Mouse (Mus musculus): ENCODE measurements around the gene Dbx1. TPM values are rescaled to one million over a fixed set of nuclear protein-coding genes. Genes with fewer than 3 reads are reported as not detected.

Gene Dbx1
- polyA plus RNA-seq, 1 experiment from 2014 or later: not detected

DNA sequence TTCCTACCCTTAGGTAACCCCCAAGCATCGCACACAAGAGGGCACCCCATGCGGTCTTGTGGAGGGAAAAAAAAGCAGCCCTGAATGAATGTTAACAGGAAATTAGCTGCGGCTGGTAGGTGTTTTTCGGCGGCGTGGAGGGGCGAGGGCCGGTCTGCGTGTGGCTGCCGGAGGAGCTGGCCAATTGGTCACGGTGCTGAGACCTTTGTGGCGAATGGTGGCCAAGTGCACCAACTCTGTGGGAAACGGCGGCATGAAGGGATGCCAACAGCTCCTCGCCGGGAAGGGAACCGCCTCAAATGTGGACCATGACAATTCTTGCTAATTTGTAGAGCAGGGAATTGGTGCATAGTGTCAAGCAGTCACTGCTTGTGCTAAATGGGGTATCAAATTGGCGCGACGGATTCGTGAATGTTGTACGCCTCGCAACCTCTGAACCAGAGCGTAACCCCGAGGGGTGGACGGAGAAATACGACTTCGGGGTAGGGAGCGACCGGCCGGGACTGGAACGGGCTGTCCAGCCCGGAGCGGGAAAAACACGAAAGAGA is 1.5 kb downstream of the Dbx1 start:
- H3K4me2 ChIP-seq (replicated peaks; ENCODE audit: low read depth, low read length): no peak overlapping the region
- H3K27me3 ChIP-seq (ENCODE audit: control insufficient read depth, insufficient read depth, low read length): peaks cover 97% of the 10 kb centered on the region
- H3K4me3 ChIP-seq (ENCODE audit: low read length): 0 out of 2 replicates have a peak overlapping the region, but pooled peaks have one; percentile 0
- H3K9ac ChIP-seq (ENCODE audit: low read depth, low read length): no peak overlapping the region
- no peak overlapping the region for H3K27ac ChIP-seq (ENCODE audit: low read depth, low read length)
- no peak for ATAC-seq (ENCODE audit: low FRiP score, low TSS enrichment)
- peaks cover 5% of the 10 kb centered on the region; the same call in 1 of the 2 replicates for H3K4me1 ChIP-seq (ENCODE audit: control insufficient read depth, insufficient read depth, low read length)
- no peaks in the 10 kb centered on the region for H3K9me3 ChIP-seq (ENCODE audit: control insufficient read depth, low read length)
- WGBS: under 1% methylated on average over 35 of the region's 35 CpGs
- no peaks in the 10 kb centered on the region for H3K36me3 ChIP-seq (ENCODE audit: control insufficient read depth, insufficient read depth, low read length)

- no peaks in the 10 kb centered on the region for H3K9me3 ChIP-seq (ENCODE audit: control insufficient read depth, low read length)
- ATAC-seq (ENCODE audit: low FRiP score, low TSS enrichment): no peak
- H3K9ac ChIP-seq (ENCODE audit: low read depth, low read length): no peak overlapping the region
- H3K4me1 ChIP-seq (ENCODE audit: control insufficient read depth, insufficient read depth, low read length): peaks cover 5% of the 10 kb centered on the region; the same call in 1 of the 2 replicates
- under 1% methylated on average over 26 of the region's 26 CpGs for WGBS
- no peaks in the 10 kb centered on the region for H3K36me3 ChIP-seq (ENCODE audit: control insufficient read depth, insufficient read depth, low read length)
- H3K27ac ChIP-seq (ENCODE audit: low read depth, low read length): no peak overlapping the region
- H3K4me3 ChIP-seq (ENCODE audit: low read length): peak overlapping the region; percentile 35
- peak overlapping the region; percentile 38 for H3K4me2 ChIP-seq (replicated peaks; ENCODE audit: low read depth, low read length)
- peaks cover 91% of the 10 kb centered on the region for H3K27me3 ChIP-seq (ENCODE audit: control insufficient read depth, insufficient read depth, low read length)
These were observed 2.2 kb downstream of the Dbx1 start for GRCm38 (mm10) chr7:49634291-49635073.

DNA sequence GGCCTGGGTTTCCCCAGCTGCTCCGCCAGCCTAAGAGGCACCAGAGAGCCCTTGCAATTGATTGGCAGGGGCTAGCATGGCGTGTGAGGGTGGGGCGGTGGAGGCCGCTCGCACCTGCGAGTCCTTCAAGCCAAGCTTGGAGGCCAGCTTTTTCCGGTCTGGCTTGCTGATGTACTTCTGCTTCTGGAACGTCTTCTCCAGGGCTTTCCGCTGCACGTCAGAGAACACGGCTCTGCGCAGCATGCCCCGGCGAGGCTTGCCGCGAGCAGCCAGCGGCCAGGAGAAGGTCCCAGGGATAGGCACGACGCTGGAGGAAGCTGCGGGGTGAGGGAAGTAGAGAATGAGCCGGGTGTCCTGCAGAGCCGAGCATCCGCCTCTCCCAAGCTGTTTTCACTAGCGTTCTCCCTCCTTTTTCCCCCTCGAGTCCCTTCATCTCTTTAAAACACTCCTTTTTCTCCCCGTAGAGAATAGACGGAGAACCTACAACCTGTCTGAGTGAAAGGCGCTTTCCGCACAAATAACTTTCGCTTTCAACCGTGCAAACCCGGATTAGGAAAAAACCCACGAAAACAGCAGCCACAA is 3.2 kb downstream of the Dbx1 start:
- peaks cover 5% of the 10 kb centered on the region; the same call in 1 of the 2 replicates for H3K4me1 ChIP-seq (ENCODE audit: control insufficient read depth, insufficient read depth, low read length)
- no peaks in the 10 kb centered on the region for H3K9me3 ChIP-seq (ENCODE audit: control insufficient read depth, low read length)
- WGBS: under 1% methylated on average over 33 of the region's 33 CpGs
- H3K36me3 ChIP-seq (ENCODE audit: control insufficient read depth, insufficient read depth, low read length): no peaks in the 10 kb centered on the region
- ATAC-seq (ENCODE audit: low FRiP score, low TSS enrichment): peak; percentile 51; the same call in 1 of the 2 replicates
- H3K4me2 ChIP-seq (replicated peaks; ENCODE audit: low read depth, low read length): peak overlapping the region; percentile 38
- no peak overlapping the region for H3K9ac ChIP-seq (ENCODE audit: low read depth, low read length)
- H3K27ac ChIP-seq (ENCODE audit: low read depth, low read length): no peak overlapping the region
- H3K27me3 ChIP-seq (ENCODE audit: control insufficient read depth, insufficient read depth, low read length): peaks cover 88% of the 10 kb centered on the region
- peak overlapping the region; percentile 35 for H3K4me3 ChIP-seq (ENCODE audit: low read length)

GRCm38 (mm10) chr7:49632391-49632790 is 4.3 kb downstream of the Dbx1 start:
- Histone ChIP-seq H3K9ac (ENCODE audit: low read depth, low read length) (no peak overlapping the region), H3K4me2 (replicated peaks; ENCODE audit: low read depth, low read length) (peak overlapping the region; percentile 17; the same call in 1 of the 2 replicates), H3K4me1 (ENCODE audit: control insufficient read depth, insufficient read depth, low read length) (peaks cover 5% of the 10 kb centered on the region; the same call in 1 of the 2 replicates), H3K9me3 (ENCODE audit: control insufficient read depth, low read length) (no peaks in the 10 kb centered on the region), H3K36me3 (ENCODE audit: control insufficient read depth, insufficient read depth, low read length) (no peaks in the 10 kb centered on the region), H3K27me3 (ENCODE audit: control insufficient read depth, insufficient read depth, low read length) (peaks cover 83% of the 10 kb centered on the region), H3K27ac (ENCODE audit: low read depth, low read length) (no peak overlapping the region), H3K4me3 (ENCODE audit: low read length) (peak overlapping the region; percentile 19; the same call in 1 of the 2 replicates)
- 3% methylated on average over 24 of the region's 24 CpGs for WGBS
- ATAC-seq (ENCODE audit: low FRiP score, low TSS enrichment): no peak

DNA sequence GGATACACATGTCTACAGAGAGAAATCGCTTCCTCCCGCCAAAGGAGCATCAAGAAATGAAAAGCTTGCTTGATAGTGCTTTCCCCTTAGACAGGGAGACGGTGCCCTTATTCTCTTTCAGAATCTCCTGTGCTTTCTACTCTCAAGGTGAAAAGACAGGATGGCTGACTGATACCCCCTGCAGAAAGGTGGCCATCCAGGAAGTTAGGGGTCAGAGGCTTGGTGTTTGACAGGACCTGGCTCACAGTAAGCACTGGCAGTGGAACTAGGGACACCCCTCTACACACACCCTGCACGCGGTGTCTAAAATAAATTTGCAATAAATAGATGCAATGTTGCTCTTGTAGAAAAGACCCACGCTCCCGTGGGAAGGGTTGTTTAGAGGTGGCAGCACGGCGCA is 4.8 kb downstream of the Dbx1 start:
- H3K36me3 ChIP-seq (ENCODE audit: control insufficient read depth, insufficient read depth, low read length): no peaks in the 10 kb centered on the region
- no peak overlapping the region for H3K4me3 ChIP-seq (ENCODE audit: low read length)
- peaks cover 5% of the 10 kb centered on the region; the same call in 1 of the 2 replicates for H3K4me1 ChIP-seq (ENCODE audit: control insufficient read depth, insufficient read depth, low read length)
- peaks cover 83% of the 10 kb centered on the region for H3K27me3 ChIP-seq (ENCODE audit: control insufficient read depth, insufficient read depth, low read length)
- H3K9me3 ChIP-seq (ENCODE audit: control insufficient read depth, low read length): no peaks in the 10 kb centered on the region
- H3K27ac ChIP-seq (ENCODE audit: low read depth, low read length): no peak overlapping the region
- WGBS: 8% methylated on average over 9 of the region's 9 CpGs
- H3K4me2 ChIP-seq (replicated peaks; ENCODE audit: low read depth, low read length): no peak overlapping the region
- H3K9ac ChIP-seq (ENCODE audit: low read depth, low read length): no peak overlapping the region
- no peak for ATAC-seq (ENCODE audit: low FRiP score, low TSS enrichment)

GRCm38 (mm10) chr7:49620160-49620559 is 16.5 kb downstream of the Dbx1 start:
- H3K27ac ChIP-seq (ENCODE audit: low read depth, low read length): no peak overlapping the region
- no peaks in the 10 kb centered on the region for H3K4me1 ChIP-seq (ENCODE audit: control insufficient read depth, insufficient read depth, low read length)
- 86% methylated on average over 1 of the region's 1 CpGs for WGBS
- no peak overlapping the region for H3K9ac ChIP-seq (ENCODE audit: low read depth, low read length)
- no peak for ATAC-seq (ENCODE audit: low FRiP score, low TSS enrichment)
- H3K4me3 ChIP-seq (ENCODE audit: low read length): no peak overlapping the region
- no peaks in the 10 kb centered on the region for H3K9me3 ChIP-seq (ENCODE audit: control insufficient read depth, low read length)
- no peaks in the 10 kb centered on the region for H3K27me3 ChIP-seq (ENCODE audit: control insufficient read depth, insufficient read depth, low read length)
- H3K4me2 ChIP-seq (replicated peaks; ENCODE audit: low read depth, low read length): no peak overlapping the region
- H3K36me3 ChIP-seq (ENCODE audit: control insufficient read depth, insufficient read depth, low read length): no peaks in the 10 kb centered on the region

GRCm38 (mm10) chr7:49617087-49617486 is 19.6 kb downstream of the Dbx1 start:
- no peak overlapping the region for H3K9ac ChIP-seq (ENCODE audit: low read depth, low read length)
- H3K36me3 ChIP-seq (ENCODE audit: control insufficient read depth, insufficient read depth, low read length): no peaks in the 10 kb centered on the region
- no peak overlapping the region for H3K4me2 ChIP-seq (replicated peaks; ENCODE audit: low read depth, low read length)
- no peaks in the 10 kb centered on the region for H3K9me3 ChIP-seq (ENCODE audit: control insufficient read depth, low read length)
- H3K4me1 ChIP-seq (ENCODE audit: control insufficient read depth, insufficient read depth, low read length): no peaks in the 10 kb centered on the region
- H3K4me3 ChIP-seq (ENCODE audit: low read length): no peak overlapping the region
- no peak overlapping the region for H3K27ac ChIP-seq (ENCODE audit: low read depth, low read length)
- 68% methylated on average over 4 of the region's 4 CpGs for WGBS
- no peak for ATAC-seq (ENCODE audit: low FRiP score, low TSS enrichment)
- H3K27me3 ChIP-seq (ENCODE audit: control insufficient read depth, insufficient read depth, low read length): no peaks in the 10 kb centered on the region

DNA sequence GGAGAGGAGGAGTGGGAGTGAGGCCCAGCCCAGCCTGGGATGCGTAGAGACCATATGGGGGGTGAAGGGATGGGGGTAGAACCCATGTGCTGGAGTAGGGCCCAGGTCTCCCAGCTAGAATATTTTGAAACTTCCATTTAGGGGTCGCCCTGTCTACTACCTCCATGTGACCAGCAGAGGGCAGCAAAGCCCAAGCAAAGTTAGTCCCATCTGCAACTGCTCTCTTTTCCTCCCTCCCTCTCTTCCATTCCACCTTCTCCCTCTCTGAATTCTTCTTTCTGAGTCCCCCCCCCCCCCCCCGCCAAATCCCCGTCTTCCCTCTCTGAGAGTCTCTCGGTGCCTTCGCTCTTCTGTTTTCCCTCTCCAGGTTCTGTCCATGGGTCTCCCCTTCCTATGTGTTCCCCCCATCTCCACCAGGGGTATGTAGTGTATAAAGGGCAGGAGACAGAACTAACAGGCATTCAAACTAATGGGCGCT is 20.4 kb downstream of the Dbx1 start:
- no peaks in the 10 kb centered on the region for H3K27me3 ChIP-seq (ENCODE audit: control insufficient read depth, insufficient read depth, low read length)
- peak; percentile 75 for ATAC-seq (ENCODE audit: low FRiP score, low TSS enrichment)
- no peaks in the 10 kb centered on the region for H3K36me3 ChIP-seq (ENCODE audit: control insufficient read depth, insufficient read depth, low read length)
- H3K4me1 ChIP-seq (ENCODE audit: control insufficient read depth, insufficient read depth, low read length): no peaks in the 10 kb centered on the region
- no peaks in the 10 kb centered on the region for H3K9me3 ChIP-seq (ENCODE audit: control insufficient read depth, low read length)
- H3K27ac ChIP-seq (ENCODE audit: low read depth, low read length): no peak overlapping the region
- WGBS: 12% methylated on average over 5 of the region's 7 CpGs
- H3K4me2 ChIP-seq (replicated peaks; ENCODE audit: low read depth, low read length): no peak overlapping the region; the same call in 1 of the 2 replicates
- H3K4me3 ChIP-seq (ENCODE audit: low read length): no peak overlapping the region
- H3K9ac ChIP-seq (ENCODE audit: low read depth, low read length): no peak overlapping the region
